Mouse (Mus musculus): ENCODE data around the gene Abcg5.

The Abcg5 gene

DNA sequence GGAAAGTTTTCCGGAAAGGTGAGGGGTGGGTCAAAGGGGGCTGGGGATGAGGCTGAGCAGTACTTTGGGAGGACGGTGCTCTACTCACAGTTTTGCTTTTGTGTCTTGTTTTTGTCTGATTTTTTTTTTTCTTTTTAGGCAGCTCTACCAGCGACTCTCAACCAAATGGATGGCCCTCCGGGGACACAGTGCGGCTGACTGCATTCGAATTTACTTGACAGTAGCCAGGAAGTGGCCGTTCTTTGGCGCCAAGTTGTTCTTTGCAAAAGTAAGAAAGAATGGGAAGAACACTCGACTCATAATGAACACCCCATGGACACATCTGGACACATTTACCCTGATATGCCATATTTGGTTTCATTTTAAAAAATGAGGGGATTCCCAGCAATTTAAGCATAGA is 71.3 kb downstream of the Abcg5 start:
- DNase-seq (ENCODE audit: extremely low spot score), result no peak

GRCm38 (mm10) chr17:84608606-84609005 is 74.2 kb downstream of the Abcg5 start:
- no peak for DNase-seq (ENCODE audit: extremely low spot score)
